Mouse (Mus musculus) left cerebral cortex, adult 11 months (tissue): ENCODE data around the gene Kbtbd7.
"Not testable (repeated sequence)": the region's sequence is repeated elsewhere in the genome, so short reads cannot be mapped to it uniquely, and the experiment has no call there.

Experiments
- DNase-seq: peaks from one replicate; pipeline ENCODE4 v3.0.0; 2022; ENCODE audit warnings: low spot score

The Kbtbd7 gene

GRCm38 (mm10) chr14:79425979-79426729 is at the start of gene Kbtbd7:
Kbtbd7 (plus strand) TSS chr14:79426511.
- peak; percentile 85 for DNase-seq

GRCm38 (mm10) chr14:79377041-79377440 is 49.3 kb upstream of the Kbtbd7 start:
- DNase-seq, result no peak

GRCm38 (mm10) chr14:79383120-79383519 is 43.2 kb upstream of the Kbtbd7 start:
- DNase-seq, result no peak

- no peak for DNase-seq
These were observed 38.0 kb upstream of the Kbtbd7 start for GRCm38 (mm10) chr14:79388304-79388703.

GRCm38 (mm10) chr14:79389438-79390264 is 36.7 kb upstream of the Kbtbd7 start:
- no peak for DNase-seq

GRCm38 (mm10) chr14:79390265-79390926 is 35.9 kb upstream of the Kbtbd7 start, which contains the start of gene Naa16:
Naa16 (minus strand) TSS chr14:79390778.
- peak; percentile 89 for DNase-seq

GRCm38 (mm10) chr14:79393289-79393688 is 33.0 kb upstream of the Kbtbd7 start:
- no peak for DNase-seq

GRCm38 (mm10) chr14:79394564-79394963 is 31.7 kb upstream of the Kbtbd7 start:
- DNase-seq, result no peak

GRCm38 (mm10) chr14:79397321-79398122 is 28.8 kb upstream of the Kbtbd7 start, which contains the start of gene Mtrf1:
Mtrf1 (plus strand) TSS chr14:79397772.
- peak; percentile 65 for DNase-seq

GRCm38 (mm10) chr14:79407641-79408040 is 18.7 kb upstream of the Kbtbd7 start:
- DNase-seq, result no peak

- no peak for DNase-seq
These were observed 17.0 kb upstream of the Kbtbd7 start for GRCm38 (mm10) chr14:79409278-79409830.

GRCm38 (mm10) chr14:79410662-79411061 is 15.6 kb upstream of the Kbtbd7 start:
- no peak for DNase-seq

- no peak for DNase-seq
These were observed 13.2 kb upstream of the Kbtbd7 start for GRCm38 (mm10) chr14:79413121-79413520.

- DNase-seq, result no peak
These were observed 6.1 kb upstream of the Kbtbd7 start for GRCm38 (mm10) chr14:79420083-79420685.

GRCm38 (mm10) chr14:79426730-79427365 is 537 bp downstream of the Kbtbd7 start:
- DNase-seq, result not testable (repeated sequence)

- DNase-seq, result no peak
These were observed 7.8 kb downstream of the Kbtbd7 start for GRCm38 (mm10) chr14:79434068-79434467.

GRCm38 (mm10) chr14:79440655-79441054 is 14.3 kb downstream of the Kbtbd7 start:
- DNase-seq, result no peak

GRCm38 (mm10) chr14:79441441-79441840 is 15.1 kb downstream of the Kbtbd7 start:
- no peak for DNase-seq

- DNase-seq, result no peak
These were observed 18.3 kb downstream of the Kbtbd7 start for GRCm38 (mm10) chr14:79444601-79445000.

- DNase-seq, result no peak
These were observed 18.8 kb downstream of the Kbtbd7 start for GRCm38 (mm10) chr14:79445055-79445620.
